Mouse (Mus musculus) liver, embryonic 15.5 days (tissue): ENCODE data around the gene Zbtb8b. TPM values are rescaled to one million over a fixed set of nuclear protein-coding genes. Genes with fewer than 3 reads are reported as not detected.

Source experiments
- ATAC-seq: fragments of 200-750 bp; cut with Nextera tagmentation; 2 replicates; pipeline ENCODE4 v1.8.0; 2017; ENCODE audit warnings: moderate number of reproducible peaks, mild to moderate bottlenecking, moderate library complexity; ENCODE audit not compliant: insufficient read depth
- H3K27ac ChIP-seq: fragments of 300-500 bp; sonication (generic); replicated peaks from 2 replicates; pipeline ENCODE4 v1.5.1; 2015; ENCODE audit warnings: mild to moderate bottlenecking, inconsistent platforms
- H3K27me3 ChIP-seq: fragments of 300-500 bp; sonication (generic); 2 replicates; pipeline ENCODE4 v1.6.1; 2015; ENCODE audit warnings: mild to moderate bottlenecking, inconsistent platforms
- H3K36me3 ChIP-seq: fragments of 300-500 bp; sonication (generic); replicated peaks from 2 replicates; pipeline ENCODE4 v1.6.1; 2015; ENCODE audit warnings: moderate library complexity, mild to moderate bottlenecking, inconsistent platforms
- H3K4me1 ChIP-seq: fragments of 300-500 bp; sonication (generic); replicated peaks from 2 replicates; pipeline ENCODE4 v1.6.1; 2015; ENCODE audit warnings: inconsistent platforms
- H3K4me2 ChIP-seq: fragments of 300-500 bp; sonication (generic); 2 replicates; pipeline ENCODE4 v1.6.1; 2015; ENCODE audit warnings: moderate library complexity, mild to moderate bottlenecking, inconsistent platforms
- H3K4me3 ChIP-seq: fragments of 300-500 bp; sonication (generic); replicated peaks from 2 replicates; pipeline ENCODE4 v1.5.1; 2015; ENCODE audit warnings: mild to moderate bottlenecking, inconsistent platforms
- H3K9ac ChIP-seq: fragments of 300-500 bp; sonication (generic); 2 replicates; pipeline ENCODE4 v1.6.1; 2015; ENCODE audit warnings: moderate library complexity, mild to moderate bottlenecking, inconsistent platforms
- H3K9me3 ChIP-seq: fragments of 300-500 bp; sonication (generic); replicated peaks from 2 replicates; pipeline ENCODE4 v1.6.1; 2016; ENCODE audit warnings: inconsistent platforms
- WGBS: fragments of 180-500 bp; shearing (Covaris S2); methylation state at CpG from one replicate; pipeline ENCODE4 v1.1.7; 2015; ENCODE audit warnings: mixed read lengths; ENCODE audit not compliant: insufficient replicate concordance; 5-methylcytosine and 5-hydroxymethylcytosine counted together
- polyA plus RNA-seq: library from polyadenylated mRNA; unstranded; fragments of >200 nt; fragmentation: Nextera tagmentation; extraction: Ambion mirVana; gene quantifications from 2 replicates; pipeline ENCODE4 v1.2.1, GENCODE M21; 2015

The Zbtb8b gene
- 0.79 and 1.2 TPM in 2 replicates for polyA plus RNA-seq

DNA sequence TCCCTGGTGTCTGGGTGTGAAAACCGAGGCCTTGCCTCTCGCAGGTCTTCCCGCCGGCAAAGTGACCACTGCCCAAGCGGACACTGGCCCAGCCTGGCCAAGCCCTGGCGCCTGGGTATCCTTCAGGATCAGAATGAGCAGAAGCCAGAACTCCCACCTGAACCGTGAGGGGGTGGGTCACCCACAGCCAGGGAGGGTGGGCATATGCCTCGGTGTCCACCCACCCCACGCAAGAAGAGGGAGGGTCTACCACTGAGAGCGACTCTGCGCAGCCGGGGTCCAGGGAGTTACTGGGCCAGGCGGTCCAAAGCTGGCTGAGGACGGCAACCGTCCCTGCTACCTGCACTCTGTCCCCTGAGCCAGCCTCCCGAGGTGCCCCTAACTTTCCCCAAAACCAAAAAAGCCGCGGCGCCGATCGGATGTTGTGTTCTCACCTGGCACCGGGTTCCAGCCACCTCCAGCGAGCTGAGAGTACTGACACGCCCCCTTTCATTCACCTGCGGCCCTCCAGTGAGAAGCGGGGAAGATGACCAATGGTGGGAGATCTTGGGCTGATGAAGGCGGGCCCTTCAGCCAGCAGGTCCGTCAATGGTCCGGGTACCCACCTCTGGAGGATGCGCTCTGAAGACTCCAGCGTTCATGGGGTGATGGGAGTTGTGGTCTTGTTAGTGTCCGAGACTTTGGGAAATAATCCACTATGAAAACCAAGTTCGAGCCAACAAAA lies at the start of gene Zbtb8b:
TSS of gene Zbtb8b (minus strand) at position 514 of the 724 bp plus-strand sequence.
- Histone ChIP-seq H3K9me3 (no peaks in the 10 kb centered on the region), H3K27me3 (peaks cover 69% of the 10 kb centered on the region), H3K4me2 (peak within 1 kb of the TSS; percentile 53), H3K4me1 (peaks cover 10% of the 10 kb centered on the region), H3K27ac (no peak within 1 kb of the TSS), H3K9ac (no peak within 1 kb of the TSS), H3K4me3 (peak within 1 kb of the TSS; percentile 29), H3K36me3 (no peaks in the 10 kb centered on the region)
- WGBS, result 6% methylated on average over 33 of the region's 33 CpGs
- ATAC-seq, result no peak

DNA sequence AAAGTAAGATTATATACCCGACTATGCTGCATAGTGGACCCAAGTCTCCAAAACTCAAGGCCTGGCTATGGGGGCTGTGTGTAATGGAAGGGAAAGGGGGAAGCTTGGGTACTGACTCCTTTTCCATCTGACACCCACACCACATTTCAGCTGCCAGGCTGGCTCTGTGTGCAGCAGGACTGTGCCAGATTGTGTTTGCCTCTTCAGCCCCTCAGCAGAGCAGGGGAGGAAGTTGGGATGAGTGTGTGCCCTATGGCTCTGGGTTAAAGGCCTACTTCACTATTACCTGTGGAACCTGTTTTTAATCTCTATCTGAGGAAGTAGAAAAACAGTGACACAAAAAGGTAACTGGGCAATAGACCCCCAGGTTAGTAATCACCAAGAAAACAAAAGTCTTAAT lies 40.4 kb upstream of the Zbtb8b start:
- ATAC-seq, result no peak

DNA sequence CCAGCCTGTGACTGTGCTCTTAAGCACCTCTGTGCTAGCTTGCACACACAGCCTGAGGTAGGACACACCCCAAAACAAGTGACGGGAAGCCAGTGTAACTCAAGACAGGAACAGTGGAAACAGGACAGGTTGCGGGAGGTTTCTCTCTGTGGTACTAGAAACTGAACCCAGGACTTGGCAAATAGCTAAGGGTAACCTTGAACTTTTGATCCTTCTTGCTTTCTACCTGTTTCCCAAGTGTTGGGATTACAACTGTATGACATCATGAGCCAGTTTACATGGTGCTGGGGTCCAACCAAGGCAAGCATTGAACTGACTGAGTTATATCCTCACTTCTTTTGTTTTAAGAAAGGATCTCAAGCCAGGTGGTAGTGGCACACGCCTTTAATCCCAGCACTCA lies 39.2 kb upstream of the Zbtb8b start:
- no peak overlapping the region for H3K27ac ChIP-seq

More for the DNA sequence above, 40.4 kb upstream of the Zbtb8b start:
- H3K4me3 ChIP-seq, result no peak overlapping the region
- H3K4me1 ChIP-seq, result peaks cover 4% of the 10 kb centered on the region; the same call in 1 of the 2 replicates
- H3K27me3 ChIP-seq, result no peaks in the 10 kb centered on the region
- H3K9me3 ChIP-seq, result no peaks in the 10 kb centered on the region
- no peak overlapping the region for H3K4me2 ChIP-seq
- no peak overlapping the region for H3K27ac ChIP-seq
- H3K9ac ChIP-seq, result no peak overlapping the region
- H3K36me3 ChIP-seq, result peaks cover 100% of the 10 kb centered on the region
- WGBS, result 83% methylated on average over 1 of the region's 1 CpGs

DNA sequence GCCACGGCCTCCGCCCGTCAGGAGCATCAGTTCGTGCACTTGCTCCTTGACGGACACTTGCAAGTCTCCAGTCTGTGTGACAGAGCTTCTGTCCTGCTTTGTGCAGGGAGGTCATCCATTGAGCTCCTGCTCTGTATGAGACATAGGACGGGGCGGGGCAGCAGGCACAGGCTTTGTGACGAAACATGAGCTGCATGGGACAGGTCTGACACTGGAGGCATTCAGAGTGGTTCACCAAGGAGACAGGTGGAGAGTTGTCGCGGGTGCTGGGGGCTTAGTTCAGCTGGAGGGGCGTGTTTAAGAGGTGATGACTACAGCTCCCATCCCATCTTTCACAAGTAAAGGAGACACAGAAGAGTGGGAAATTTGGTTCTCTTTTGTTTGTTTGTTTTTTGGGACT lies 35.4 kb upstream of the Zbtb8b start:
- no peak overlapping the region for H3K9ac ChIP-seq
- no peak overlapping the region for H3K4me3 ChIP-seq
- H3K27me3 ChIP-seq, result no peaks in the 10 kb centered on the region
- ATAC-seq, result no peak
- no peak overlapping the region for H3K27ac ChIP-seq
- peaks cover 99% of the 10 kb centered on the region for H3K36me3 ChIP-seq
- no peaks in the 10 kb centered on the region for H3K9me3 ChIP-seq
- WGBS, result 82% methylated on average over 11 of the region's 11 CpGs
- H3K4me1 ChIP-seq, result peaks cover 9% of the 10 kb centered on the region; the same call in 1 of the 2 replicates
- H3K4me2 ChIP-seq, result no peak overlapping the region

More for the DNA sequence above, 39.2 kb upstream of the Zbtb8b start:
- no peak overlapping the region for H3K4me2 ChIP-seq
- 85% methylated on average over 3 of the region's 3 CpGs for WGBS
- no peak overlapping the region for H3K4me3 ChIP-seq
- ATAC-seq, result no peak
- H3K4me1 ChIP-seq, result peaks cover 11% of the 10 kb centered on the region; the same call in 1 of the 2 replicates
- no peaks in the 10 kb centered on the region for H3K9me3 ChIP-seq
- H3K9ac ChIP-seq, result no peak overlapping the region
- H3K27me3 ChIP-seq, result no peaks in the 10 kb centered on the region
- H3K36me3 ChIP-seq, result peaks cover 99% of the 10 kb centered on the region

DNA sequence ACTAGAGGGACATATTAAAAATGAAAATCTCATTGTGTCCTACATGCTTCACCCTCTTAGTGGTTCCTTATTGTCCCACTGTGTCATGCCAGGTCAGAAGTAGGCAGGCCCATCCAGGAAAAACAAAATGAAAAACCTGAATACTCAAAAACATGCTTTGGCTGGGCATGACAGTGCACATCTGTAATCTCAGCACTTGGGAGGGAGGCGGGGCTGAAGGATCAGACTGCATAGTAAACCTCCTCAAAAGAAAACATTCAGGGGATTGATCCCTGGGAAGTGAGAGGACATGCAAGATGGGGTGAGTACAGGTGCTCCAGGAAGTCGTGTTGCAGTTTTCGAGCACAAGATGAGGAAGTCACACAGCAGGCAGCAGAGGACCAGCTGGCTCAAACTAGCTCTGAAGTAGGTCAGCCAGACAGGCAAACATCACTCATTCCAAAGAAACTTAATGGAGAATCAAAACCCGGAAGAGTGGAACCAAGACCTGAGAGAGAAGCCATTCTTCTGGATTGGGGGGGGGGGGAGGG lies 23.7 kb upstream of the Zbtb8b start:
- Histone ChIP-seq H3K27ac (peak overlapping the region; percentile 100), H3K9ac (peak overlapping the region; percentile 57), H3K4me1 (peaks cover 57% of the 10 kb centered on the region), H3K27me3 (no peaks in the 10 kb centered on the region), H3K4me3 (peak overlapping the region; percentile 95), H3K36me3 (peaks cover 51% of the 10 kb centered on the region), H3K9me3 (no peaks in the 10 kb centered on the region), H3K4me2 (peak overlapping the region; percentile 78)
- peak; percentile 32 for ATAC-seq
- WGBS, result 58% methylated on average over 4 of the region's 4 CpGs

DNA sequence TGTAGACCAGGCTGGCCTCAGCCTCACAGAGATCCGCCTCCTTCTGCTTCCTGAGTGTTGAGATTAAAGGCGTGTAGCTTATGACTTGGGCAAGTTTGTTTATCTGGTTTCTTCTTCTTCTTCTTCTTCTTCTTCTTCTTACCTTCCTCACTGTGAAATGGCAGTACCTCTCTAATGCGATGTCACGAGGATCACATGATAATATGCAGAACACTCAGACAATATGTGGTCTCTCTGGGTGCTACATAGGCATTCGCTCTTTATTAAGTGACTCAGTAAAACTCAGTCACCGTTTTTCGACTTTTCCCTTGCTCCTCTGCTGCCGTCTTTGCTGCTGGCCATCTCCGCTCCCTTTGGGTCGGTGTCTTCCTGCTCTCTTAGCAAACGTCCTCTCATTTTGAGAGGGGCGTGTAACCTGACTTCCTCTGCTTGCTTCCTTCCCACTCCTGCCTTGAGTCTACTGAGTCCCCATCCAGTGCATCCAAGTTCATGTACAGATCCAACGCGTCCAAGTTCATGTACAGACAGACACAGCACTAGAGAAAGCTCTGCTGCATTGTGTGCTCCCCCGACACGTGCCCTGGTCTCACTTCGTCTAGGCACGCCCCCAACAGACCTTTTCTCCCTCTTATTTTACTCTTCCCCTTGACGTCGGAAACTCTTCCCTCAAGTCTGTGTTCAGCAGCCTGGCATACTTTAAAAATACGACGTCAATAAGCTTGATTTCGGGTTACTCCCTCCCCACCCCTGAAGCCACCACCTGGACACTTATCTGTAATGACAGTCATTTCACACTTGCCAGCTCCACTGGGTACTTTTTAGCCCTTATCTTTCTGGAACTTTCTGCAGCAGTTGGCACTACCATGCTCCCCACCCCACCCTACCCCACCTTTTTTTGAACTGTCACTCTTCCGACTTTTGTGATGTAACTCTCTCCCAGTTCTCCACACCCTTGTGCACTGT lies 22.7 kb upstream of the Zbtb8b start:
- Histone ChIP-seq H3K9ac (peak overlapping the region; percentile 95), H3K36me3 (peaks cover 41% of the 10 kb centered on the region), H3K9me3 (no peaks in the 10 kb centered on the region), H3K4me3 (peak overlapping the region; percentile 95), H3K27ac (peak overlapping the region; percentile 100), H3K4me2 (peak overlapping the region; percentile 78), H3K27me3 (no peaks in the 10 kb centered on the region), H3K4me1 (peaks cover 57% of the 10 kb centered on the region)
- peak; percentile 70 for ATAC-seq
- 41% methylated on average over 24 of the region's 24 CpGs for WGBS

DNA sequence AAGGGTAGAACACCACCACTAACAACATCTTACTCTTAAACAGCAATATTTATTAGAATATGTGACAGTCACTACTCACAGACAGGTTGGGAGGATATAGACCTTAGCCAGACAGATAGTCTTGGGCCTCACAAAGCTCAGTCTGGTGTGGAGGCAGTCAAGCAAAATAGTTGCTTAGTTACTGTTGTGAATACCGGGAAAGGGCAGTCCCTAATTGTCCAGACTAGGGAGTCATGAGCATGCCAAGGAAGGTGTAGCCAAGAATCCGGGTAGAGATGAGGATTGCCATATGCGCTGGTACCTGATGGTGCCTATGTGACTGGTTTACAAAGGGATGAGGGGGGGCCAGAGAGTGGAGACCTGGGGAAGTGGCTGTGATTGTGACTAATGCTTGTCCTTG lies 21.5 kb upstream of the Zbtb8b start:
- 47% methylated on average over 3 of the region's 3 CpGs for WGBS
- ATAC-seq, result no peak
- H3K4me2 ChIP-seq, result peak overlapping the region; percentile 78
- H3K36me3 ChIP-seq, result peaks cover 28% of the 10 kb centered on the region
- H3K27me3 ChIP-seq, result no peaks in the 10 kb centered on the region
- peaks cover 50% of the 10 kb centered on the region for H3K4me1 ChIP-seq
- peak overlapping the region; percentile 95 for H3K9ac ChIP-seq
- peak overlapping the region; percentile 95 for H3K4me3 ChIP-seq
- H3K27ac ChIP-seq, result peak overlapping the region; percentile 100
- H3K9me3 ChIP-seq, result no peaks in the 10 kb centered on the region

DNA sequence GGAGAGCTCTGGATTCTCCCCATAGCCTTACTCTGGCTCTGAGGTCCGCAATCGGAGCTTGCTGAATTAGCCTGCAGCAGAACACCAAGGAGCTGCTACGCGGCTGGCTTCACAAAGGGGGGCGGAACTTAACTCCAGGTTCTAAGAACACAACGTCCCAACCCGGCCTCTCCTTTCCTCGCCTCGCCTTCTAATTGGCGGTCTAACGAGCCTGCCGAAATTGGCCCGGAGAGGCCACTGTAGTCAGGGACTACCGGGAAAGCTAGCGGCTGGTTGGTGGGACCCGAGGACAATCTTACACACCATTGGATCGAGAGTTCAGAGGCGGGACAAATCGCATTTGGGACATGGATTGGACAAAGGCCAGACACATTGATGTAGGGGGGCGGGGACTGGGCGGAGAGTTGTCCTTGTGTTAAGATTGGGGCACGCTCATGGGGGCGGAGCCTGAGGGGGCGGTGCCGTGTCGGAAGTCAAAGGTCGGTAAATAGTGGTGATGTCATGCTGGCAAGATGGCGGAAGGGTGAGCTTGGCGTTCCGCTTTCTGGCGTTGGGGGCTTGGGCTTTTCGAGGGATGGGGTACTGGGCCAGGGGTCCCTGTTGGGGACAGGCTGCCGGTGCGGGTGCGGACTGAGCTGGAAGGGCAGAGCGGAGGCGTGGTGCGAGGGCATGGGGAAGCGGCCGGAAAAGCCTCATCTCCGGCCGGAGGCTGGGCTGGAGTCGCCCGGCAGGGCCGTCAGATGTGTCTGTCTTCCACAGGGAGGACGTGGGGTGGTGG lies 20.7 kb upstream of the Zbtb8b start, which contains the start of gene Bsdc1:
TSS of gene Bsdc1 (plus strand) at position 399 of the 778 bp plus-strand sequence.
- peak within 1 kb of the TSS; percentile 95 for H3K4me3 ChIP-seq
- WGBS, result under 1% methylated on average over 46 of the region's 46 CpGs
- ATAC-seq, result peak; percentile 91
- peaks cover 47% of the 10 kb centered on the region for H3K4me1 ChIP-seq
- no peaks in the 10 kb centered on the region for H3K9me3 ChIP-seq
- H3K4me2 ChIP-seq, result peak within 1 kb of the TSS; percentile 88
- peaks cover 21% of the 10 kb centered on the region for H3K36me3 ChIP-seq
- H3K27me3 ChIP-seq, result no peaks in the 10 kb centered on the region
- H3K9ac ChIP-seq, result peak within 1 kb of the TSS; percentile 95
- peak within 1 kb of the TSS; percentile 100 for H3K27ac ChIP-seq

DNA sequence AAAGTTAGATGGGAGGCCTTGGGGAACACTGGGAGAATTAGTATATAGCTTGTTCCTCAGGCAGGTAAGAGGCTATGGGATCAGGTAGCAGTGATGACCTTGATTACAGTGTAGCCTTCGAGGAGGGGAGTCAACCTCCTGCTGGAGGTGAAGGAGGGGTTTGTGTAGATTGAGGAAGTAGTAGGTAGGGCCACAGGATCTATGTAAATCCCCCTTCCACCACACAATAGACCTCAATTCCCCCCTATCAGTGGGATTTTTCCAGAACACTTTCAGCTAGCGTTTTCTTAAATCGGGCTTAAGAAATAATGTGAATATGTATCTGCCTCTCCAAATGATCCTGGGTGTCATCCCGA lies 20.2 kb upstream of the Zbtb8b start:
- H3K4me1 ChIP-seq, result peaks cover 42% of the 10 kb centered on the region
- ATAC-seq, result no peak
- peaks cover 15% of the 10 kb centered on the region for H3K36me3 ChIP-seq
- H3K9me3 ChIP-seq, result no peaks in the 10 kb centered on the region
- H3K4me3 ChIP-seq, result peak overlapping the region; percentile 95
- WGBS, result 1% methylated on average over 4 of the region's 4 CpGs
- H3K9ac ChIP-seq, result peak overlapping the region; percentile 77
- H3K27me3 ChIP-seq, result no peaks in the 10 kb centered on the region
- peak overlapping the region; percentile 88 for H3K4me2 ChIP-seq
- peak overlapping the region; percentile 90 for H3K27ac ChIP-seq

DNA sequence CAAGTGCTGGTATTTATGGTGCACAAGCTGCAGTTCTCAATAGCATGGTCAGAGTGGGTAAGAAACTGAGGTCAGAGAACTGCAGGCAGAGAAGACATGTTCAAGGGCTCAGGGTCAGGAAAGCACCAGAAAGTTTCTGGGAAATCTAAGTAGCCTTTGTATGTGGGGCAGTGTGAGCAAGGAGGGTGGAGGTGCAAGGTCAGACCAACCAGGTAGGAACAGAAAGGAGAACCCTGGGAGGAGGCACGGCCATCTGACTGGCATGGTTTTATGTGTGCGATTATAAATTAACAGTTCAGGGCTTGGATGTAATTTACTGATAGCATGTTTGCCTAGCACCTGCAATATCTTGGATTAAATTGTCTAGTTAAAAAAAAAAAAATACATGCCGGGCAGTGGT lies 19.1 kb upstream of the Zbtb8b start:
- Histone ChIP-seq H3K4me3 (no peak overlapping the region), H3K36me3 (peaks cover 4% of the 10 kb centered on the region; the same call in 1 of the 2 replicates), H3K27ac (no peak overlapping the region), H3K9me3 (no peaks in the 10 kb centered on the region), H3K27me3 (no peaks in the 10 kb centered on the region), H3K9ac (no peak overlapping the region), H3K4me2 (no peak overlapping the region), H3K4me1 (peaks cover 34% of the 10 kb centered on the region)
- WGBS, result 82% methylated on average over 3 of the region's 3 CpGs
- no peak for ATAC-seq
